8 mouse cellular contexts compared by ENCODE assay signal in genomic region chr2:132284492-132285139, GRCm38 (mm10). TPM values are rescaled to one million over a fixed set of nuclear protein-coding genes. Genes with fewer than 3 reads are reported as not detected.
DNase-seq lines count a peak whose midpoint lies in the region; ATAC-seq and TF ChIP-seq lines count a peak whose summit lies in the region.

No protein-coding gene starts in this region.

- H3K9ac ChIP-seq in embryonic facial prominence, embryonic 14.5 days (ENCODE audit: low read depth, low read length) = no peak overlapping the region
- no peak overlapping the region for H3K9ac ChIP-seq in hindbrain, embryonic 11.5 days (ENCODE audit: low read depth, low read length)
- H3K9ac ChIP-seq in liver, adult 2 months (ENCODE audit: low read depth, low read length) = peak overlapping the region; percentile 25; the same call in 1 of the 2 replicates
- H3K9ac ChIP-seq in stomach, postnatal 0 days (ENCODE audit: low read length) = no peak overlapping the region

- DNase-seq in gastrocnemius, adult 18-20 months (ENCODE audit: low spot score) = peak; percentile 55
- DNase-seq in gastrocnemius, adult 8-10 months (ENCODE audit: low spot score in 2 of 2) = no peak
- peak; percentile 54 for DNase-seq in embryonic facial prominence, embryonic 14.5 days (ENCODE audit: low spot score)
- no peak for DNase-seq in hindbrain, embryonic 11.5 days (ENCODE audit: low spot score)
- DNase-seq in liver, adult 2 months (ENCODE audit: extremely low read depth, low read depth, low spot score) = no peak
- DNase-seq in stomach, postnatal 0 days (ENCODE audit: low spot score) = no peak
- DNase-seq in retina, postnatal 1 day = no peak
- no peak for DNase-seq in left cerebral cortex, postnatal 4 days

- intact Hi-C loops in left cerebral cortex, postnatal 4 days (cut with DNase I) = no loop called here

- 0 out of 2 replicates have a peak, but pooled peaks have one; percentile 31 for ATAC-seq in embryonic facial prominence, embryonic 14.5 days (ENCODE audit: low read depth)
- ATAC-seq in hindbrain, embryonic 11.5 days (ENCODE audit: low FRiP score) = no peak
- peak; percentile 64; the same call in 1 of the 2 replicates for ATAC-seq in stomach, postnatal 0 days (ENCODE audit: low FRiP score, low TSS enrichment)

- 69% methylated on average over 12 of the region's 12 CpGs for WGBS in embryonic facial prominence, embryonic 14.5 days
- WGBS in hindbrain, embryonic 11.5 days = 89% methylated on average over 10 of the region's 12 CpGs
- WGBS in liver, adult 2 months = 79% methylated on average over 12 of the region's 12 CpGs
- WGBS in stomach, postnatal 0 days = 66% methylated on average over 12 of the region's 12 CpGs

- H3K4me2 ChIP-seq in embryonic facial prominence, embryonic 14.5 days (ENCODE audit: low read depth, low read length) = no peak overlapping the region
- no peak overlapping the region for H3K4me2 ChIP-seq in hindbrain, embryonic 11.5 days (replicated peaks; ENCODE audit: low read depth, low read length)
- 0 out of 2 replicates have a peak overlapping the region, but pooled peaks have one; percentile 8 for H3K4me2 ChIP-seq in stomach, postnatal 0 days (replicated peaks; ENCODE audit: low read depth)

- no peaks in the 10 kb centered on the region for H3K27me3 ChIP-seq in embryonic facial prominence, embryonic 14.5 days (replicated peaks; ENCODE audit: control insufficient read depth, insufficient read depth, low read length)
- no peaks in the 10 kb centered on the region for H3K27me3 ChIP-seq in hindbrain, embryonic 11.5 days (ENCODE audit: control insufficient read depth, insufficient read depth, low read length)
- H3K27me3 ChIP-seq in liver, adult 2 months (ENCODE audit: control insufficient read depth, insufficient read depth, low read length) = no peaks in the 10 kb centered on the region
- H3K27me3 ChIP-seq in stomach, postnatal 0 days (ENCODE audit: control insufficient read depth, insufficient read depth, low read length) = no peaks in the 10 kb centered on the region

- H3K27ac ChIP-seq in embryonic facial prominence, embryonic 14.5 days (replicated peaks; ENCODE audit: low read depth, low read length) = 0 out of 2 replicates have a peak overlapping the region, but pooled peaks have one; percentile 44
- H3K27ac ChIP-seq in hindbrain, embryonic 11.5 days (ENCODE audit: low read depth, low read length) = 0 out of 2 replicates have a peak overlapping the region, but pooled peaks have one; percentile 17
- peak overlapping the region; percentile 77 for H3K27ac ChIP-seq in liver, adult 2 months (replicated peaks; ENCODE audit: insufficient read depth, low read depth, low read length)
- H3K27ac ChIP-seq in stomach, postnatal 0 days (replicated peaks) = peak overlapping the region; percentile 69

- no peak for TF ChIP-seq EP300 in stomach, postnatal 0 days (optimal IDR thresholded peaks at IDR 0.05)

- H3K79me2 ChIP-seq in liver, adult 2 months (ENCODE audit: control insufficient read depth, insufficient read depth, low read length) = peaks cover 22% of the 10 kb centered on the region; the same call in 1 of the 2 replicates

- H3K9me3 ChIP-seq in embryonic facial prominence, embryonic 14.5 days (ENCODE audit: control insufficient read depth, low read length) = peaks cover 9% of the 10 kb centered on the region; the same call in 1 of the 2 replicates
- no peaks in the 10 kb centered on the region for H3K9me3 ChIP-seq in hindbrain, embryonic 11.5 days (ENCODE audit: control insufficient read depth, low read length)
- no peaks in the 10 kb centered on the region for H3K9me3 ChIP-seq in stomach, postnatal 0 days (ENCODE audit: control insufficient read depth, low read length)

- peaks cover 23% of the 10 kb centered on the region for H3K4me1 ChIP-seq in embryonic facial prominence, embryonic 14.5 days (ENCODE audit: control insufficient read depth, insufficient read depth, low read length)
- H3K4me1 ChIP-seq in hindbrain, embryonic 11.5 days (replicated peaks; ENCODE audit: control insufficient read depth, insufficient read depth, low read length) = peaks cover 2% of the 10 kb centered on the region; the same call in 1 of the 2 replicates
- peaks cover 23% of the 10 kb centered on the region for H3K4me1 ChIP-seq in liver, adult 2 months (ENCODE audit: control insufficient read depth, insufficient read depth, low read length)
- peaks cover 7% of the 10 kb centered on the region for H3K4me1 ChIP-seq in stomach, postnatal 0 days (replicated peaks; ENCODE audit: control insufficient read depth, insufficient read depth)

- no peak overlapping the region for H3K4me3 ChIP-seq in embryonic facial prominence, embryonic 14.5 days (ENCODE audit: low read depth, low read length)
- H3K4me3 ChIP-seq in hindbrain, embryonic 11.5 days (ENCODE audit: low read depth, low read length) = no peak overlapping the region
- no peak overlapping the region for H3K4me3 ChIP-seq in liver, adult 2 months (ENCODE audit: insufficient read depth, low read depth, low read length)
- no peak overlapping the region for H3K4me3 ChIP-seq in stomach, postnatal 0 days (ENCODE audit: low read depth, low read length)

- no peak for TF ChIP-seq POLR2A in liver, adult 2 months (IDR thresholded peaks at IDR 0.05; ENCODE audit: extremely low read depth, insufficient read depth, low read length)

- no peak for TF ChIP-seq CTCF in liver, adult 2 months (IDR thresholded peaks at IDR 0.05; ENCODE audit: low read depth, low read length)
- no peak for TF ChIP-seq CTCF in stomach, postnatal 0 days (IDR thresholded peaks at IDR 0.05; ENCODE audit: low read depth)

- H3K36me3 ChIP-seq in embryonic facial prominence, embryonic 14.5 days (ENCODE audit: control insufficient read depth, insufficient read depth, low read length) = 0 out of 2 replicates have a peak, but pooled peaks cover 4% of the 10 kb centered on the region
- no peaks in the 10 kb centered on the region for H3K36me3 ChIP-seq in hindbrain, embryonic 11.5 days (ENCODE audit: control insufficient read depth, insufficient read depth, low read length)
- H3K36me3 ChIP-seq in liver, adult 2 months (ENCODE audit: control insufficient read depth, insufficient read depth, low read length) = no peaks in the 10 kb centered on the region
- H3K36me3 ChIP-seq in stomach, postnatal 0 days (ENCODE audit: control insufficient read depth, insufficient read depth, low read length) = no peaks in the 10 kb centered on the region; the same call in 1 of the 2 replicates

RNA-seq across cellular contexts. Expression of gene Cds2, which starts 21.7 kb away (rescaled TPM):
- total RNA-seq in gastrocnemius, adult 18-20 months (2021) = 10 to 100 TPM; 14.6 to 20.6 TPM
- total RNA-seq in gastrocnemius, adult 8-10 months (2022) = 10 to 100 TPM; 13.4 to 20.7 (median 15.7) TPM
- 19.1 and 22.5 TPM in 2 replicates for polyA plus RNA-seq in embryonic facial prominence, embryonic 14.5 days (2014; fragmentation: Nextera tagmentation; extraction: Ambion mirVana)
- 33.5 and 34.5 TPM in 2 replicates for polyA plus RNA-seq in hindbrain, embryonic 11.5 days (2014; fragmentation: Nextera tagmentation; extraction: Ambion mirVana)
- total RNA-seq in liver, adult 2 months (2014; rRNA removed) = 48.1 and 63.4 TPM in 2 replicates
- 41.6 and 43.8 TPM in 2 replicates for polyA plus RNA-seq in liver, adult 2 months (2012; rRNA removed)
- polyA plus RNA-seq in stomach, postnatal 0 days (2015; fragmentation: Nextera tagmentation; extraction: Ambion mirVana) = 12.6 and 13.1 TPM in 2 replicates
- total RNA-seq in left cerebral cortex, postnatal 4 days (2021) = 100 to 1,000 TPM in 1 of 2 experiments, 10 to 100 TPM in 1; 96.4 to 110 TPM

RNA-seq across cellular contexts. Expression of gene Pcna, which starts 31.5 kb away (rescaled TPM):
- total RNA-seq in gastrocnemius, adult 18-20 months (2021) = 10 to 100 TPM; 18.1 to 19.8 TPM
- 10 to 100 TPM; 19.1 to 21.7 (median 20.9) TPM for total RNA-seq in gastrocnemius, adult 8-10 months (2022)
- 222 and 238 TPM in 2 replicates for polyA plus RNA-seq in embryonic facial prominence, embryonic 14.5 days (2014; fragmentation: Nextera tagmentation; extraction: Ambion mirVana)
- polyA plus RNA-seq in hindbrain, embryonic 11.5 days (2014; fragmentation: Nextera tagmentation; extraction: Ambion mirVana) = 314 and 333 TPM in 2 replicates
- 39.0 and 47.1 TPM in 2 replicates for total RNA-seq in liver, adult 2 months (2014; rRNA removed)
- 20.6 and 22.5 TPM in 2 replicates for polyA plus RNA-seq in liver, adult 2 months (2012; rRNA removed)
- polyA plus RNA-seq in stomach, postnatal 0 days (2015; fragmentation: Nextera tagmentation; extraction: Ambion mirVana) = 108 and 110 TPM in 2 replicates
- total RNA-seq in left cerebral cortex, postnatal 4 days (2021) = 10 to 100 TPM; 74.2 to 81.4 TPM

RNA-seq across cellular contexts. Expression of gene Tmem230, which starts 37.0 kb away (rescaled TPM):
- 10 to 100 TPM; 27.2 to 28.8 TPM for total RNA-seq in gastrocnemius, adult 18-20 months (2021)
- total RNA-seq in gastrocnemius, adult 8-10 months (2022) = 10 to 100 TPM; 25.1 to 30.6 (median 28.4) TPM
- 50.9 and 53.7 TPM in 2 replicates for polyA plus RNA-seq in embryonic facial prominence, embryonic 14.5 days (2014; fragmentation: Nextera tagmentation; extraction: Ambion mirVana)
- 58.1 and 66.1 TPM in 2 replicates for polyA plus RNA-seq in hindbrain, embryonic 11.5 days (2014; fragmentation: Nextera tagmentation; extraction: Ambion mirVana)
- 14.8 and 23.0 TPM in 2 replicates for total RNA-seq in liver, adult 2 months (2014; rRNA removed)
- 35.2 and 76.3 TPM in 2 replicates for polyA plus RNA-seq in liver, adult 2 months (2012; rRNA removed)
- 28.6 and 29.4 TPM in 2 replicates for polyA plus RNA-seq in stomach, postnatal 0 days (2015; fragmentation: Nextera tagmentation; extraction: Ambion mirVana)
- total RNA-seq in left cerebral cortex, postnatal 4 days (2021) = 10 to 100 TPM; 23.5 to 23.9 TPM

Comparison
In these comparisons a context has a peak if more than half of its experiments do, and no peak if none do; other contexts are left out.
1. DNase-seq: peak in gastrocnemius, adult 18-20 months (single experiment) and embryonic facial prominence, embryonic 14.5 days (single experiment); none in gastrocnemius, adult 8-10 months (0 of 2), hindbrain, embryonic 11.5 days (single experiment), liver, adult 2 months (single experiment), stomach, postnatal 0 days (single experiment), retina, postnatal 1 day (single experiment) and left cerebral cortex, postnatal 4 days (single experiment).
2. H3K27ac ChIP-seq: peak in every context shown above with its lines; median percentile 77 in liver, adult 2 months; 69 in stomach, postnatal 0 days; 44 in embryonic facial prominence, embryonic 14.5 days; 17 in hindbrain, embryonic 11.5 days.